Mouse (Mus musculus) intestine, embryonic 15.5 days (tissue): ENCODE measurements around the gene Gm17657. TPM values are rescaled to one million over a fixed set of nuclear protein-coding genes. Genes with fewer than 3 reads are reported as not detected.
A peak's percentile ranks its signal among the peaks of the same experiment; 100 is the strongest.
"Not testable (repeated sequence)": the region's sequence is repeated elsewhere in the genome, so short reads cannot be mapped to it uniquely, and the experiment has no call there.

ENCODE experiments used
- ATAC-seq: fragments of 200-750 bp; cut with Nextera tagmentation; 2 replicates; pipeline ENCODE4 v1.8.0; 2017; ENCODE audit warnings: moderate TSS enrichment, moderate library complexity
- H3K27ac ChIP-seq: fragments of 300-500 bp; sonication (generic); 2 replicates; pipeline ENCODE4 v1.5.1; 2015; ENCODE audit warnings: mild to moderate bottlenecking, inconsistent platforms
- H3K27me3 ChIP-seq: fragments of 300-500 bp; sonication (generic); replicated peaks from 2 replicates; pipeline ENCODE4 v1.6.1; 2015; ENCODE audit warnings: inconsistent platforms
- H3K36me3 ChIP-seq: fragments of 300-500 bp; sonication (generic); 2 replicates; pipeline ENCODE4 v1.6.1; 2015; ENCODE audit warnings: inconsistent platforms
- H3K4me1 ChIP-seq: fragments of 300-500 bp; sonication (generic); replicated peaks from 2 replicates; pipeline ENCODE4 v1.6.1; 2015; ENCODE audit warnings: inconsistent platforms
- H3K4me2 ChIP-seq: fragments of 300-500 bp; sonication (generic); replicated peaks from 2 replicates; pipeline ENCODE4 v1.6.1; 2015; ENCODE audit warnings: mild to moderate bottlenecking, inconsistent platforms
- H3K4me3 ChIP-seq: fragments of 300-500 bp; sonication (generic); replicated peaks from 2 replicates; pipeline ENCODE4 v1.5.1; 2015; ENCODE audit warnings: inconsistent platforms
- H3K9ac ChIP-seq: fragments of 300-500 bp; sonication (generic); 2 replicates; pipeline ENCODE4 v1.6.1; 2015; ENCODE audit warnings: inconsistent platforms
- H3K9me3 ChIP-seq: fragments of 300-500 bp; sonication (generic); 2 replicates; pipeline ENCODE4 v1.6.1; 2016; ENCODE audit warnings: inconsistent platforms
- WGBS: fragments of 180-500 bp; shearing (Covaris S2); methylation state at CpG from one replicate; pipeline ENCODE4 v1.1.7; 2015; 5-methylcytosine and 5-hydroxymethylcytosine counted together
- polyA plus RNA-seq: library from polyadenylated mRNA; unstranded; fragments of >200 nt; fragmentation: Nextera tagmentation; extraction: Ambion mirVana; gene quantifications from 2 replicates; pipeline ENCODE4 v1.2.1, GENCODE M21; 2015

Gene Gm17657
- polyA plus RNA-seq, 1 experiment from 2014 or later: not detected

DNA sequence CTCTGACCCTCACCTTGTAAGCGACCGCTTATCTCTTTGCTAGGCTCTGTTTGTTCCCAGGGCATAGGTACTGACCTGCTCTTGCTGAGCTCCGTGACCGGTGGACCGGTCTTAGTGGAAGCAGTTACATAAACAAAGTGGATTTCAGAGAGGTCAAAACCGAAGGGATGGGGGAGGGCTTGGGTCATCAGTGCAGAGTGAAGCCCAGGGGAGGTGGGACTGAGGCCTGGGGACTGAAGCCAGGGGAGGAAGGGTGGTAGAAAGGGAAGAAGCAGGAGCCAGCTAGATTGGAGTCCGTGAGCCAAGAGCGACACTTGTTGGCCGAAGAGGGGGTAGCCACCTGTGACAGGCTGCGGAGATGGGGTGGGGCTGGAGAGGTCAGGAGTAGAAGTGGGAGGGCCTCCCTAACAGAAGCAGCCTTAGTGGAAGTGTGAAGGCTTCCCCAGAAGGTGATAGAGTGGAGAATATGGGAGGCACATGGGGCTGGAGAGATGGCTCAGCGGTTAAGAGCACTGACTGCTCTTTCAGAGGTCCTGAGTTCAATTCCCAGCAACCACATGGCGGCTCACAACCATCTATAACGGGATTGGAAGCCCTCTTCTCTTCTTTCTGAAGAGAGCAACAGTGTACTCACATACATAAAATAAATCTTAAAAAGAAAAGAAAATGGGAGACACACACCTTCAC lies 36.3 kb downstream of the Gm17657 start:
- Histone ChIP-seq H3K27me3 (no peaks in the 10 kb centered on the region), H3K4me2 (no peak overlapping the region), H3K9ac (no peak overlapping the region), H3K4me3 (no peak overlapping the region), H3K9me3 (no peaks in the 10 kb centered on the region), H3K4me1 (no peaks in the 10 kb centered on the region), H3K36me3 (no peaks in the 10 kb centered on the region), H3K27ac (no peak overlapping the region)
- ATAC-seq: peak; percentile 82
- WGBS: 30% methylated on average over 13 of the region's 13 CpGs

DNA sequence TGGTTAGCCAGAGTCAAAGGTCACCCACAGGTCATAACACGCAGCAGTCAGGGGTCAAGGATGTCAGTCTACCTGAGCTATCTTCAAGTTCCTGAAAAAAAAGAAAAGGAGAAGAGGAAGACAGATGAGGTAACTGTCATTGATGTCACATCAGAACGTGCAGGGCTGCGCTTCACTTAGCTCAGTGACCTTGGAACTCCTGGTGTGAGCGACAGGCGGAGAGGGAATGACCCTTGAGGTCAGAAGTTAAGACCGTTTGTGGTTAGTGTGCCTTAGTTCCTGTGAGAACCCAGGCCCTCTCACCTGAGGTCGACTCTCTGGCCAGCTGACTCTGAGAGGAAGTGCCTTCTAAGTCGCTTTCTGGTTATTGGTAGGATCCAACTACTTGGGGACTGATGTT lies 38.7 kb downstream of the Gm17657 start:
- Histone ChIP-seq H3K27ac (no peak overlapping the region), H3K27me3 (no peaks in the 10 kb centered on the region), H3K9me3 (no peaks in the 10 kb centered on the region), H3K4me2 (no peak overlapping the region), H3K9ac (no peak overlapping the region), H3K4me1 (no peaks in the 10 kb centered on the region), H3K36me3 (no peaks in the 10 kb centered on the region), H3K4me3 (no peak overlapping the region)
- ATAC-seq: no peak
- WGBS: 49% methylated on average over 8 of the region's 8 CpGs

DNA sequence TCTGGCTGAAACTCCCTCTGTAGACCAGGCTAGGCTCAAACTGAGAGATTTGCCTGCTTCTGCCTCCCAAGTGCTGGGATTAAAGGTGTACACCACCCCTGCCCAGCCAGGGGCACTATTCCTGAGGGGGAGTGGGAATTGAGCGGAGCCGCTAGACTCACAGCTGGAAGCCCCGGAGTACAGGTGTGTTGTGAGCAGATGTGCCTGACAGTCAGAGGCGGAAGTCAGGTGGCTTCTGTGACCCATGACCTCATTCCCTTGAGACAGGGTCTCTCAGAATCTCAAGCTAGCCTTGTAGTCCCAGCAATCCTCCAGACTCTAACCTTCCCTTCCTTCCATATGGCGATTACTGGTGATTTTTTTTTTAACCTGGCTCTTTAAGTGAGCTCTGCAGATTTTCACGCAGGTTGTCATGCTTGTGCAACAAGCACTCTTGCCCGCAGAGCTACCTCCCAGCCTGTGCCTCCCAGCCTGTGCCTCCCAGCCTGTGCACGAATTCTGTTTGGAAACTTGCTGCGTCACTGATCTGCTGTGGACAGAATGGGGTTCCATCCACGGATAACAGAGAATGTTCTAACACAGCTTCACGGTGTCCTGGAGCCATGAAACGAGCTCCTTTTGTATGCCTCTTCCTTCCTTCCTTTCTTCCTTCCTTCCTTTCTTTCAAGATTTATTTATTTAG lies 40.4 kb downstream of the Gm17657 start:
- H3K4me2 ChIP-seq: no peak overlapping the region
- no peak for ATAC-seq
- 64% methylated on average over 12 of the region's 12 CpGs for WGBS
- H3K36me3 ChIP-seq: no peaks in the 10 kb centered on the region
- H3K4me1 ChIP-seq: no peaks in the 10 kb centered on the region
- no peak overlapping the region for H3K27ac ChIP-seq
- no peaks in the 10 kb centered on the region for H3K27me3 ChIP-seq
- H3K9ac ChIP-seq: no peak overlapping the region
- H3K4me3 ChIP-seq: no peak overlapping the region
- no peaks in the 10 kb centered on the region for H3K9me3 ChIP-seq

DNA sequence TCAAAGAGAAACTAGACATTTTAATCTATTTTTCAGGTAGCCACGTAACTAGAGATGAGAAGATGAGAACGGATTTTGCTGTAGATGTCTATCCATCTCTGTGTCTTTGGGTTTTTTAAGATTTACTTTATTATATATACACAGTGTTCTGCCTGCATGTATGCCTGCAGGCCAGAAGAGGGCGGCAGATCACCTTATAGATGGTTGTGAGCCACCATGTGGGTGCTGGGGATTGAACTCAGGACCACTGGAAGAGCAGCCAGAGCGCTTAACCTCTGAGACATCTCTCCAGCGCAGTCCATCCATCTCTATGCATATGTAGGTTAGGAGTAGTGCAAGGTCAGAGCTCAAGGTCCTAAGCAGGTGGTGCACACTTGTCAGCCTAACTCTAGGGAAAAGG lies 45.7 kb downstream of the Gm17657 start:
- WGBS: 81% methylated on average over 5 of the region's 5 CpGs
- ATAC-seq: no peak

DNA sequence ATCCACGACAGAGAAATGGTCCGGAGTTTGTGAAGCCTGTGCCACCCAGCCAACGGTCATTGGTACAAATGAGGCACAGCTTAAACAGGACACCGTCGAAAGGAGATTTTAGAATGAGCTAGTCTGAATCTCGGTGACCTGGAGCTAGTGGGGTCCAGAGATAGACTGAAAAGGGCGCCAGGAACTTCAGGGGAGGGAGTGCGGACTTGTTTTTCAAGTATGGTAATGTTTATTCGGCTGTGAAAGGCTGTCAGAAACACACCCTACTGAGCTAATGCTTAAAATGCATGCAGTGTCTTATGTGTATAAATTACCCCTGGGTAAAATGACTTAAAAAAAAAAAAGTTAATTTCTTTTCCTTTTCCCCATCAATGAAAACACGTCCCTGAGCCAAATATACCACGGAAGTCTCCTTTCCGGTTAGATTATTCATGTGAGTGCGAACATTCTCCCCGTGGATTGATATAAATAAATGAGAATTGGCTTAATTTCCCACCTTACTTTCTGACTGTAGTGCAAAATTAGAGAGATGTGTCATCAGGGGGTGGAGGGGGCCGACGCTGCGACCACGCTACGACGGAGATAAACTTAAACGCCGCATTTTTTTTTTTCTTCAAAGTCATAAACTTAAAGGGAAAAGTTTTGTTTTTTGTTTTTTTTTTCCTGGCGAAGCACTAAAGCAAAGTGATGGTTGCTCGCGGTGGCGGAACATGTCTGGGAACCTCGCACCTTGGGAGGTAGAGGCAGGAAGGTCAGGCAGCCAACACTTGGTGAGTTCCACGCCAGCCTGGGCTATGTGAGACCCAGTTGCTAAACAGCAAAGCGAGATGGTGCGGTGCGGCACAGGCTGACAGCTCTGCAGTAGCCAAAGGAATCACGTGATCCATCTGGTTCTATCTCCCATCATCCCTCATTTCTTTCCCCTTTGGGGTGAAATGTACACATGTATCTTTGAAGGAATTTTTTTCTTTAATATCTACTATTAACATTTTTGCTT lies 46.5 kb downstream of the Gm17657 start:
- Histone ChIP-seq H3K4me1 (no peaks in the 10 kb centered on the region; the same call in 1 of the 2 replicates), H3K36me3 (no peaks in the 10 kb centered on the region), H3K4me3 (0 out of 2 replicates have a peak overlapping the region, but pooled peaks have one; percentile 10), H3K9me3 (no peaks in the 10 kb centered on the region), H3K27ac (no peak overlapping the region), H3K9ac (no peak overlapping the region), H3K4me2 (peak overlapping the region; percentile 34), H3K27me3 (no peaks in the 10 kb centered on the region)
- 0 out of 2 replicates have a peak, but pooled peaks have one; percentile 43 for ATAC-seq
- WGBS: 13% methylated on average over 32 of the region's 32 CpGs

More for the DNA sequence above, 45.7 kb downstream of the Gm17657 start:
- Histone ChIP-seq H3K4me1 (no peaks in the 10 kb centered on the region), H3K9me3 (no peaks in the 10 kb centered on the region), H3K9ac (no peak overlapping the region), H3K27me3 (no peaks in the 10 kb centered on the region), H3K4me3 (no peak overlapping the region), H3K4me2 (no peak overlapping the region), H3K27ac (no peak overlapping the region), H3K36me3 (no peaks in the 10 kb centered on the region)

DNA sequence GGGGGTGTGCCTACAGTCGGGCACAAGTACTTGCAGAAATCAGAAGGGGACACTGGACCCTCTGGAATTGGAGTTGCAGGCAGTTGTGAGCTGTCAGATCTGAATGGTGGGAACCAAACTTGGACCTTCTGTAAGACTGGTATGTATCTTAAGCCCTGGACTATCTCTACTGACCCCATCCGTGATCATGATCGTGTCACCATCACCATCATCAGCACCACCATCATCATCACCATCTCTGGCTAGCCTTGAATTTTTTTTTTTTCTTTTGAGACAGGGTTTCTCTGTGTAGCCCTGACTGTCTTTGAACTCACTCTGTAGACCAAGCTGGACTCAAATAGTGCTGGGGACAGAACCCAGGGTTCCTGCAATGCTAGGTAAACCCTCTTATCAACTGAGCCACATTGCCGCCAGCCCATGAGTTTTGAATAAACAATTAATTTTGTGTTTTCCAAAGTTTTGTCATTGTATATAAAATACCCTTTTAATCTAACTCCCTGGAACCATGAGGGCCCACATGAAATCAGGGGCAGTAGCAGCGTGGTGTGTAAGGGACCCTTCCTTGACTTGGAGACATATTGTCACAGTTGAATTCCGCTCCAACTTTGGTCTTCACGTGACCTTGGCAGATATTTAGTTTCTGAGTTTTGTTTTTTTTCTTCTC lies 47.3 kb downstream of the Gm17657 start:
- peak overlapping the region; percentile 34; the same call in 1 of the 2 replicates for H3K4me2 ChIP-seq
- no peaks in the 10 kb centered on the region for H3K36me3 ChIP-seq
- no peaks in the 10 kb centered on the region for H3K27me3 ChIP-seq
- H3K4me3 ChIP-seq: no peak overlapping the region
- no peaks in the 10 kb centered on the region; the same call in 1 of the 2 replicates for H3K4me1 ChIP-seq
- 76% methylated on average over 7 of the region's 7 CpGs for WGBS
- no peaks in the 10 kb centered on the region for H3K9me3 ChIP-seq
- no peak for ATAC-seq
- H3K9ac ChIP-seq: no peak overlapping the region
- no peak overlapping the region for H3K27ac ChIP-seq

DNA sequence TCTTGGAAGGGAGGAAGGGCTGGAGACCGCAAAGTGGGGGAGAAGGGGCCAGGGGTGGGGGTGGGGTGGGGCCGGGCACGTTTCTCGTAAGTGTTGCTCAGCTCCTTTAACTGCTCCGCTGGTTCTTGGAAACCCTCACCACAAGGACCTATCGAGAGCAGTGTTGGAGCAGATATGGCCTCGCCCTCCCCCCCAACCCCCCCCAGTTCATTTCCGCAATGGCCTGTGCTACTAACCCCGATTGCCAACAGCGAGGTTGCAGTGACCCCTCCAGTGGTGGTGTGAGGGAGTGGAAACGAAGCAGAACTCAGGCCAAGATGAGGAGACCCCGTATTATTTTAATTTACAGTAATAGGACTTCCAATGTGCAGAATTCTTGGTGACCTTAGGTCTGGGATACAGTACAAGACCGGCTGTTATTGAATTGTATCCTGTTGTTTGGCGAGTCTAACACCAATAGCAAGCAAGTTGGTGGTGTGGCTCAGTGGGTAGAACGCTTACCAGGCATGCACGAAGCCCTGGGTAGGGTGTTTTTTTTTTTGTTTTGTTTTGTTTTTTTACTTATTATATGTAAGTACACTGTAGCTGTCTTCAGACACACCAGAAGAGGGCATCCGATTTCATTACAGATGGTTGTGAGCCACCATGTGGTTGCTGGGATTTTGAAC lies 48.5 kb downstream of the Gm17657 start:
- 67% methylated on average over 17 of the region's 17 CpGs for WGBS
- H3K9ac ChIP-seq: no peak overlapping the region

DNA sequence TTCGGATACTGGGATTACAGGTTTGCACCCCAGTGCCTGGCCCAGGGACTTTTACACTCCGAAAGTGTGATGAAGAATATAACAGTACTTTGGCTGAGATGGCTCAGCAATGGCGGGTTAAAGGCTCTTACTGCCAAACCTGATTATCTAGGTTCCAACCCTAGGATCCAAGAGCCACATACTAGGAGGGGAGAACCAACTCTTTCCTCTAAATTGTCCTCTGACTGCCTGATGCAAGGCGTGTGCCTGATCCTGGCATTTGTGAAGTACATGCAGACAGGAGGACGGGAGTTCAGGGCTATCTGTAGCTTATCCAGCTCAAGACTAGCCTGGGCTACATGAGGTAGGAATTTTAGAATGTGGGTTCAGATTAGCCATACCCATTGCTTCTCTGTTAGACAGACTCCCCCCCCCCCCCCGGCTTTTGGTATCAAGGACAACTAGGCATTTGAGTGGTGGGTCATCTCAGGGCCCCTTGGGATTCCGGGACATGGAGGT lies 49.1 kb downstream of the Gm17657 start:
- WGBS: 77% methylated on average over 7 of the region's 7 CpGs
- H3K27ac ChIP-seq: no peak overlapping the region
- ATAC-seq: no peak
- no peak overlapping the region for H3K4me2 ChIP-seq
- no peaks in the 10 kb centered on the region for H3K9me3 ChIP-seq
- no peaks in the 10 kb centered on the region for H3K36me3 ChIP-seq
- no peaks in the 10 kb centered on the region for H3K27me3 ChIP-seq
- no peak overlapping the region for H3K4me3 ChIP-seq
- H3K4me1 ChIP-seq: no peaks in the 10 kb centered on the region; the same call in 1 of the 2 replicates
- H3K9ac ChIP-seq: no peak overlapping the region

More for the DNA sequence above, 48.5 kb downstream of the Gm17657 start:
- no peaks in the 10 kb centered on the region for H3K27me3 ChIP-seq
- no peaks in the 10 kb centered on the region for H3K9me3 ChIP-seq
- peak; percentile 73; the same call in 1 of the 2 replicates for ATAC-seq
- no peak overlapping the region for H3K4me3 ChIP-seq
- no peak overlapping the region for H3K27ac ChIP-seq
- H3K4me2 ChIP-seq: no peak overlapping the region
- H3K4me1 ChIP-seq: no peaks in the 10 kb centered on the region; the same call in 1 of the 2 replicates
- H3K36me3 ChIP-seq: no peaks in the 10 kb centered on the region

DNA sequence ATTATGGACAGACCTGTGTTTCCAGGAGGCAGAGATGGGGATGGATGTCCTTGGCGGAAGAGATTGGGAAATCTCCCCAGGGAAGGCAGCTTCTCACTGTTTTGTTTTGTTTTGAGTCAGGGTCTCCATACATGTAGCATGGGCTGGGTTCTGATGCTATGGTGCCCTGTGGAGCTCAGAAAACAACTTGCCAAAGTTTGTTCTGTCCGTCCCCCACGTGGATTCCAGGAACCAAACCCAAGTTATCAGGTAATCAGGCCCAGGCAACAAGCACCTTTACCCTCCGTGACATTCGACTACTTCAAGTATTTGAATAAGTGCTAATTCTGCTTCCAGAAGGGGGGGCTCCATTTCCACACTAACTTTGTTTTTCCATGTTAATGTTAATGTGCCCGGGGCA lies 49.9 kb downstream of the Gm17657 start:
- 67% methylated on average over 6 of the region's 6 CpGs for WGBS
- ATAC-seq: no peak; the same call in 1 of the 2 replicates

DNA sequence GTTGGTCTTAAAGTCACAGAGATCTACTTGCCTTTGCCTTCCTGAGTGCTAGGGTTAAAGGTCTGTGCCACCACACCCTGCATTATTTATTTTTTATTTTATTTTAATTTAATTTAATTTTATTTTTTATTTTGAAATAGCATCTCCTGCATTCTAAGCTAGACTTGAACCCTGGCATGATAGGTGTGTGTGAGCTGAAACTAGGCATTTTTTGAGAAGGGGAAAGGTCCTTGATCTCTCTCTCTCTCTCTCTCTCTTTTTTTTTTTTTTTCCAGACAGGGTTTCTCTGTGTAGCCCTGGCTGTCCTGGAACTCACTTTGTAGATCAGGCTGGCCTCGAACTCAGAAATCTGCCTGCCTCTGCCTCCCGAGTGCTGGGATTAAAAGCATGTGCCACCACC lies 50.5 kb downstream of the Gm17657 start:
- H3K36me3 ChIP-seq, H3K9me3 ChIP-seq, H3K9ac ChIP-seq, H3K27me3 ChIP-seq, H3K4me2 ChIP-seq, H3K27ac ChIP-seq, ATAC-seq, H3K4me1 ChIP-seq, H3K4me3 ChIP-seq: not testable (repeated sequence)
- 93% methylated on average over 2 of the region's 2 CpGs for WGBS

More for the DNA sequence above, 49.9 kb downstream of the Gm17657 start:
- H3K9me3 ChIP-seq: no peaks in the 10 kb centered on the region
- H3K27me3 ChIP-seq: no peaks in the 10 kb centered on the region
- H3K4me1 ChIP-seq: peaks cover 3% of the 10 kb centered on the region; the same call in 1 of the 2 replicates
- no peak overlapping the region for H3K27ac ChIP-seq
- H3K36me3 ChIP-seq: no peaks in the 10 kb centered on the region
- no peak overlapping the region for H3K9ac ChIP-seq
- H3K4me2 ChIP-seq: no peak overlapping the region
- H3K4me3 ChIP-seq: no peak overlapping the region

DNA sequence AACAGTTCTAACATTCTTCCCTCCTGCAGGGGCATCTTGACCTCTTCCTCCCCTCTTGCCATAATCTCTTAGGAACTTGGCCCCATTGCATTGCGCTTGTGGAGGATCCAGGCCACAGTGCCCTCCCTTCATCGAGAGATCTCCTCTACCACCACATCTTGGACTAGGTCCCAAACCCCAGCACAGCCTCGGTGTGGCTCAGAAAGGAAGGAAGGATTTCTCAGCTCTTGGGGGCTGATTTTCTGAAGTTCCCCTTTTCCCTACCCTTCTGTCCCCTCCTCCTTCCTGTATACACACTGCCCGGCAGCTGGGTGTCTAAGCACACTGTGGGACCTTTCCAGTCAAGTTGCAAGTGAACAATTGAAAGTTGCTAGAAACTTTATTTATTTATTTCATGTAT lies 51.4 kb downstream of the Gm17657 start:
- no peak overlapping the region for H3K4me2 ChIP-seq
- no peak overlapping the region for H3K27ac ChIP-seq
- 39% methylated on average over 4 of the region's 4 CpGs for WGBS
- ATAC-seq: no peak
- peaks cover 5% of the 10 kb centered on the region; the same call in 1 of the 2 replicates for H3K36me3 ChIP-seq
- no peaks in the 10 kb centered on the region for H3K27me3 ChIP-seq
- H3K4me3 ChIP-seq: no peak overlapping the region
- no peaks in the 10 kb centered on the region for H3K9me3 ChIP-seq
- H3K9ac ChIP-seq: no peak overlapping the region
- peaks cover 11% of the 10 kb centered on the region for H3K4me1 ChIP-seq
